Mouse (Mus musculus) liver, adult 2 months (tissue): ENCODE results near the gene Gm45716. TPM values are rescaled to one million over a fixed set of nuclear protein-coding genes. Genes with fewer than 3 reads are reported as not detected.

ENCODE experiments used
- DNase-seq: peaks from one replicate; pipeline ENCODE4 v3.0.0-alpha.2; 2011; ENCODE audit warnings: low read depth, low spot score; ENCODE audit errors: extremely low read depth
- H3K27ac ChIP-seq: fragments of 200-500 bp; replicated peaks from 2 replicates; pipeline ENCODE4 v1.5.1; 2012; ENCODE audit warnings: low read depth, mild to moderate bottlenecking, control low read depth, inconsistent platforms, low read length; ENCODE audit not compliant: insufficient read depth
- H3K27me3 ChIP-seq: fragments of 200-500 bp; 2 replicates; pipeline ENCODE4 v1.6.1; 2012; ENCODE audit warnings: mild to moderate bottlenecking, moderate library complexity, low read length, inconsistent platforms; ENCODE audit not compliant: control insufficient read depth, insufficient read depth
- H3K36me3 ChIP-seq: fragments of 200-500 bp; 2 replicates; pipeline ENCODE4 v1.6.1; 2012; ENCODE audit warnings: low read length, inconsistent platforms; ENCODE audit not compliant: control insufficient read depth, insufficient read depth
- H3K4me1 ChIP-seq: fragments of 200-500 bp; 2 replicates; pipeline ENCODE4 v1.6.1; 2011; ENCODE audit warnings: low read length; ENCODE audit not compliant: control insufficient read depth, insufficient read depth
- H3K4me3 ChIP-seq: fragments of 200-500 bp; 2 replicates; pipeline ENCODE4 v1.5.1; 2011; ENCODE audit warnings: low read depth, mild to moderate bottlenecking, control low read depth, low read length, moderate library complexity; ENCODE audit not compliant: insufficient read depth
- H3K79me2 ChIP-seq: fragments of 200-500 bp; 2 replicates; pipeline ENCODE4 v1.6.1; 2012; ENCODE audit warnings: inconsistent platforms, mild to moderate bottlenecking, low read length, moderate library complexity; ENCODE audit not compliant: control insufficient read depth, insufficient read depth
- H3K9ac ChIP-seq: fragments of 200-500 bp; 2 replicates; pipeline ENCODE4 v1.6.1; 2012; ENCODE audit warnings: low read depth, mild to moderate bottlenecking, control low read depth, inconsistent platforms, low read length
- CTCF ChIP-seq: fragments of 200-500 bp; IDR thresholded peaks from 2 replicates; pipeline ENCODE4 v1.5.1; 2011; ENCODE audit warnings: low read depth, low read length, control low read depth
- POLR2A ChIP-seq: fragments of 200-500 bp; IDR thresholded peaks from 2 replicates; pipeline ENCODE4 v1.6.1; 2011; ENCODE audit warnings: low read length, control low read depth; ENCODE audit not compliant: insufficient read depth; ENCODE audit errors: extremely low read depth
- WGBS: fragments of 180-500 bp; shearing (Covaris S2); methylation state at CpG from one replicate; pipeline ENCODE4 v1.1.7; 2018; 5-methylcytosine and 5-hydroxymethylcytosine counted together
- polyA plus RNA-seq: library from polyadenylated mRNA; depleted of rRNA; stranded (reverse); fragments of >200 nt; gene quantifications from 2 replicates; pipeline ENCODE4 v1.2.3, GENCODE M21; 2012
- total RNA-seq: library from RNA; depleted of rRNA; stranded (reverse); fragments of >200 nt; gene quantifications from 2 replicates; pipeline ENCODE4 v1.2.3, GENCODE M21; 2014

The Gm45716 gene
- total and polyA plus RNA-seq, 2 experiments: 1.9 to 4.9 TPM

- DNase-seq: no peak
- WGBS: 51% methylated on average over 9 of the region's 9 CpGs
- TF ChIP-seq POLR2A (no peak), CTCF (no peak)
- Histone ChIP-seq H3K79me2 (peaks cover 3% of the 10 kb centered on the region; the same call in 1 of the 2 replicates), H3K36me3 (peaks cover 49% of the 10 kb centered on the region), H3K4me1 (peaks cover 22% of the 10 kb centered on the region), H3K4me3 (no peak overlapping the region), H3K9ac (no peak overlapping the region), H3K27me3 (no peaks in the 10 kb centered on the region), H3K27ac (peak overlapping the region; percentile 86)
Measured at GRCm38 (mm10) chr11:90259826-90260225, 72.3 kb downstream of the Gm45716 start.

GRCm38 (mm10) chr11:90264180-90264579, 76.7 kb downstream of the Gm45716 start:
- Histone ChIP-seq H3K9ac (no peak overlapping the region), H3K36me3 (peaks cover 72% of the 10 kb centered on the region), H3K4me1 (peaks cover 12% of the 10 kb centered on the region), H3K27ac (no peak overlapping the region), H3K79me2 (peaks cover 3% of the 10 kb centered on the region; the same call in 1 of the 2 replicates), H3K27me3 (no peaks in the 10 kb centered on the region), H3K4me3 (no peak overlapping the region)
- 85% methylated on average over 11 of the region's 11 CpGs for WGBS
- no peak for DNase-seq
- TF ChIP-seq POLR2A: no peak
- TF ChIP-seq CTCF: no peak

GRCm38 (mm10) chr11:90265581-90265980, 78.1 kb downstream of the Gm45716 start:
- no peak overlapping the region for H3K4me3 ChIP-seq
- no peak overlapping the region for H3K27ac ChIP-seq
- 93% methylated on average over 7 of the region's 7 CpGs for WGBS
- H3K4me1 ChIP-seq: peaks cover 9% of the 10 kb centered on the region
- H3K27me3 ChIP-seq: no peaks in the 10 kb centered on the region
- H3K79me2 ChIP-seq: peaks cover 3% of the 10 kb centered on the region; the same call in 1 of the 2 replicates
- no peak for DNase-seq
- H3K36me3 ChIP-seq: peaks cover 64% of the 10 kb centered on the region
- no peak overlapping the region for H3K9ac ChIP-seq
- TF ChIP-seq CTCF (no peak), POLR2A (no peak)

- 22% methylated on average over 5 of the region's 5 CpGs for WGBS
- Histone ChIP-seq H3K4me1 (peaks cover 9% of the 10 kb centered on the region), H3K36me3 (peaks cover 57% of the 10 kb centered on the region), H3K27me3 (no peaks in the 10 kb centered on the region), H3K27ac (peak overlapping the region; percentile 62), H3K9ac (no peak overlapping the region), H3K79me2 (no peaks in the 10 kb centered on the region), H3K4me3 (no peak overlapping the region)
- DNase-seq: peak; percentile 94
- no peak for TF ChIP-seq CTCF
- TF ChIP-seq POLR2A: no peak
Measured at GRCm38 (mm10) chr11:90268934-90269333, 81.5 kb downstream of the Gm45716 start.

DNA sequence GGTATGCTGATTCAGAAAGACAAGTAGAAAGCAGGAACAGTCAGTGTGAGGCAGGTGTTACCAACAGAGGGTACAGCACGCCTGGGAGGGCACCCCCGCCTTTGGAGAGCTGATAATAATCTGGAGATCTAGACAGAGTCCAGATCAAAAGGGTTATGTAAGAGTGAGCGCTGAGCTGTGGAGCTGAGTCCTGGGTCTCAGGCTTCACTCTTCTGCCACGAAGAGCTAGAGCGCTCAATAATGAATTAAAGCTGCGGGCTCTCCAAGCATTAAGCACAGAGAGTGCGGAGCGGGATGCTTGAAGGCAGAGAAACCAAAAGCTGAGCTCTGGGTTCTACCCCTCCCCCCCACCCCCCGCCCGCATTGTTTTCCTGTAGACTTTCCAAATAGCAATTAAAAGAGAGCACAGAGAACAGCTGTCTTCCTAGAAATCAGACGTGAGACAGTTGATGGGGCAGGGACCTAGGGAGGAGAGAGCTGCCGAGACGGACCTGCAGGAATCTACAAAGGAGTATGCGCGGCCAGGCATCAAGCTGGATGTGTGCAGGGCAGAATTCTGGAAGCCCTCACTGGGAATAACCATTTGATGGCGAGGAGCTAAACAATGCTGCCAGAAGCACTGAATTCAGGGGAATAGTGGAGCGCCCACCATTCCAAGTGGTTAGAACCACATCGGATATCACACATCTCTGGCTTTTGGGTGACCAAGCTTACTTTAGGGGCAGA, 82.1 kb downstream of the Gm45716 start:
- H3K27me3 ChIP-seq: no peaks in the 10 kb centered on the region
- no peak overlapping the region for H3K9ac ChIP-seq
- peaks cover 58% of the 10 kb centered on the region for H3K36me3 ChIP-seq
- TF ChIP-seq CTCF (no peak), POLR2A (no peak)
- H3K4me3 ChIP-seq: no peak overlapping the region
- no peaks in the 10 kb centered on the region for H3K79me2 ChIP-seq
- peaks cover 14% of the 10 kb centered on the region for H3K4me1 ChIP-seq
- DNase-seq: peak; percentile 80
- H3K27ac ChIP-seq: peak overlapping the region; percentile 62
- WGBS: 45% methylated on average over 18 of the region's 18 CpGs
